Comparison of ENCODE assay signal across 8 mouse cellular contexts in the genomic region with DNA sequence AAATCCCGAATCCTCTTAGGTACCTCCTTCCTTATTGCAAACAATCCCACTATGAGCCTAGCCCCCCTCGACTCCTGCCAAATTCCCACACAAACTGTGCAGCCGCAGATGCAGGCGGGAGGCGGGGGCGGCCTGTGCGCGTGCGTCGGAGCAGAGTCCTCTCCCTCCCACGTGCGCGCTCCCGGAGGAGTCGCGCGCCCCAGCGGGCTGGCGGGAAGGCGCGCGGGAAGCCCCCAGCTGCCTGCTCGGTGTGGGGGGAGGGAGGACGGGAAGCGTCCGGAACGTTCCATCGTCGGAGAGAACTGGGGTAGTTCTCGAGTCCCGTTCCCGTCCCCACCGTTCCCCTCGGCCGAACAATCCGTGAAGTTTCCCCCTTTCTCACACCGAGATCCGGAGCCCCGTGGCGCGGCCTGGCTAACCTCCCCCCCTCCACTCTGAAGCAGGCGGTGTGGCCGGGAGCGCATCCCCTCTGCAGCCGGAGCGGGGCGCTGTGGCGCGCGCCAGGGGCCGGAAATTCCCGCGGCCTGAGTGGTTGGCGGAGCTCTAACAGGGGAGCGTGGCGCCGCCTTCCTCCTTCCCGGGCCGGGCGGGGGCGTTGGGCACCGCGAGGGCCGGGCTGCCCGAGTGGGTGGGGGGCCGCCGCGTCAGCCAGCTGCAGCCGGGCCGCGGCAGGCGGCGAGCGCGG. TPM values are rescaled to one million over a fixed set of nuclear protein-coding genes. Genes with fewer than 3 reads are reported as not detected.
DNase-seq lines count a peak whose midpoint lies in the region; ATAC-seq and TF ChIP-seq lines count a peak whose summit lies in the region.

No protein-coding gene starts in this region.

- WGBS in heart, embryonic 11.5 days (ENCODE audit: insufficient replicate concordance), result under 1% methylated on average over 56 of the region's 75 CpGs
- WGBS in kidney, embryonic 16.5 days, result under 1% methylated on average over 61 of the region's 75 CpGs
- under 1% methylated on average over 69 of the region's 75 CpGs for WGBS in liver, adult 2 months

- H3K36me3 ChIP-seq in heart, embryonic 11.5 days (ENCODE audit: control insufficient read depth, insufficient read depth, low read length), result 0 out of 2 replicates have a peak, but pooled peaks cover 3% of the 10 kb centered on the region
- H3K36me3 ChIP-seq in kidney, embryonic 16.5 days (ENCODE audit: insufficient read depth, low read length), result peaks cover 14% of the 10 kb centered on the region
- peaks cover 9% of the 10 kb centered on the region for H3K36me3 ChIP-seq in liver, adult 2 months (ENCODE audit: control insufficient read depth, insufficient read depth, low read length)
- H3K36me3 ChIP-seq in myocyte (ENCODE audit: control insufficient read depth, insufficient read depth), result no peaks in the 10 kb centered on the region
- peaks cover 4% of the 10 kb centered on the region; the same call in 1 of the 2 replicates for H3K36me3 ChIP-seq in splenic B cell, adult 2 months (ENCODE audit: control insufficient read depth, insufficient read depth, low read length, poor library complexity, severe bottlenecking)

- peaks cover 13% of the 10 kb centered on the region for H3K4me1 ChIP-seq in heart, embryonic 11.5 days (ENCODE audit: control insufficient read depth, insufficient read depth, low read length)
- peaks cover 15% of the 10 kb centered on the region for H3K4me1 ChIP-seq in kidney, embryonic 16.5 days (ENCODE audit: insufficient read depth, low read length)
- peaks cover 17% of the 10 kb centered on the region for H3K4me1 ChIP-seq in liver, adult 2 months (ENCODE audit: control insufficient read depth, insufficient read depth, low read length)

- peak overlapping the region; percentile 97 for H3K27ac ChIP-seq in heart, embryonic 11.5 days (ENCODE audit: low read depth, low read length)
- H3K27ac ChIP-seq in kidney, embryonic 16.5 days (ENCODE audit: low read length), result peak overlapping the region; percentile 99
- H3K27ac ChIP-seq in liver, adult 2 months (replicated peaks; ENCODE audit: insufficient read depth, low read depth, low read length), result peak overlapping the region; percentile 70

- DNase-seq in B cell, adult 2 months, result peak; percentile 97
- DNase-seq in brain, adult 2 months (ENCODE audit: low read depth, low spot score), result peak; percentile 99
- DNase-seq in liver, adult 2 months (ENCODE audit: extremely low read depth, low read depth, low spot score), result peak; percentile 74
- peak; percentile 94 for DNase-seq in splenic B cell, adult 2 months (ENCODE audit: low read depth, low spot score)

- TF ChIP-seq POLR2A in liver, adult 2 months (IDR thresholded peaks at IDR 0.05; ENCODE audit: extremely low read depth, insufficient read depth, low read length), result no peak
- peak; percentile 60 for TF ChIP-seq POLR2A in myocyte (IDR thresholded peaks at IDR 0.05; ENCODE audit: insufficient read length, low read depth)

- ATAC-seq in erythroblast, adult 5-6 weeks (replicated peaks; ENCODE audit: low FRiP score, poor library complexity, severe bottlenecking), result peak; percentile 72
- ATAC-seq in heart, embryonic 11.5 days (replicated peaks; ENCODE audit: insufficient number of reproducible peaks, low FRiP score, low TSS enrichment), result peak; percentile 87
- peak; percentile 96 for ATAC-seq in kidney, embryonic 16.5 days (ENCODE audit: low FRiP score, low TSS enrichment)

- H3K4me3 ChIP-seq in heart, embryonic 11.5 days (ENCODE audit: low read depth, low read length), result peak overlapping the region; percentile 82
- H3K4me3 ChIP-seq in kidney, embryonic 16.5 days (ENCODE audit: low read length), result peak overlapping the region; percentile 90
- peak overlapping the region; percentile 84 for H3K4me3 ChIP-seq in liver, adult 2 months (ENCODE audit: insufficient read depth, low read depth, low read length)
- peak overlapping the region; percentile 84 for H3K4me3 ChIP-seq in myocyte

- peak overlapping the region; percentile 76 for H3ac ChIP-seq in myocyte (ENCODE audit: control insufficient read depth, insufficient read length)

- H3K9ac ChIP-seq in heart, embryonic 11.5 days (ENCODE audit: low read depth, low read length), result peak overlapping the region; percentile 82
- H3K9ac ChIP-seq in kidney, embryonic 16.5 days (replicated peaks; ENCODE audit: low read length), result peak overlapping the region; percentile 89
- peak overlapping the region; percentile 73 for H3K9ac ChIP-seq in liver, adult 2 months (ENCODE audit: low read depth, low read length)

- peaks cover 10% of the 10 kb centered on the region; the same call in 1 of the 2 replicates for H3K79me2 ChIP-seq in liver, adult 2 months (ENCODE audit: control insufficient read depth, insufficient read depth, low read length)
- no peaks in the 10 kb centered on the region for H3K79me2 ChIP-seq in myocyte (ENCODE audit: control insufficient read depth, insufficient read depth)

- peak; percentile 76 for TF ChIP-seq CTCF in liver, adult 2 months (IDR thresholded peaks at IDR 0.05; ENCODE audit: low read depth, low read length)

- no peaks in the 10 kb centered on the region for H3K9me3 ChIP-seq in heart, embryonic 11.5 days (replicated peaks; ENCODE audit: control insufficient read depth, low read length)
- H3K9me3 ChIP-seq in kidney, embryonic 16.5 days (ENCODE audit: low read length), result no peaks in the 10 kb centered on the region

- peak overlapping the region; percentile 65 for H3K4me2 ChIP-seq in heart, embryonic 11.5 days
- peak overlapping the region; percentile 87 for H3K4me2 ChIP-seq in kidney, embryonic 16.5 days (replicated peaks; ENCODE audit: low read depth, low read length)
- H3K4me2 ChIP-seq in myocyte (ENCODE audit: low read depth), result peak overlapping the region; percentile 79

- H3K27me3 ChIP-seq in heart, embryonic 11.5 days (ENCODE audit: control insufficient read depth, insufficient read depth, low read length), result no peaks in the 10 kb centered on the region
- no peaks in the 10 kb centered on the region for H3K27me3 ChIP-seq in kidney, embryonic 16.5 days (ENCODE audit: insufficient read depth, low read length)
- no peaks in the 10 kb centered on the region for H3K27me3 ChIP-seq in liver, adult 2 months (ENCODE audit: control insufficient read depth, insufficient read depth, low read length)
- H3K27me3 ChIP-seq in myocyte (ENCODE audit: control insufficient read depth, insufficient read depth, insufficient read length), result no peaks in the 10 kb centered on the region
- H3K27me3 ChIP-seq in splenic B cell, adult 2 months (ENCODE audit: control insufficient read depth, insufficient read depth, low read length, poor library complexity, severe bottlenecking), result no peaks in the 10 kb centered on the region

TF ChIP-seq in myocyte, 11 proteins besides CTCF, POLR2A, EP300 and RAD21:
- no peak for TF ChIP-seq SRF (IDR thresholded peaks at IDR 0.05; ENCODE audit: control insufficient read depth, insufficient read length, low read depth)
- TF ChIP-seq MYOD1 (IDR thresholded peaks at IDR 0.05; ENCODE audit: control insufficient read depth in 1 of 3, insufficient read length in 2 of 3, low read depth in 2 of 3), result peak in 2 of 3 experiments; percentile 10 to 65
- TF ChIP-seq TCF12 (IDR thresholded peaks at IDR 0.05; ENCODE audit: insufficient read depth, poor library complexity, severe bottlenecking), result no peak
- no peak for TF ChIP-seq CEBPB (IDR thresholded peaks at IDR 0.05; ENCODE audit: insufficient read depth, poor library complexity, severe bottlenecking)
- TF ChIP-seq TCF3 (IDR thresholded peaks at IDR 0.05; ENCODE audit: insufficient read length, low read depth), result no peak
- TF ChIP-seq MYOG (IDR thresholded peaks at IDR 0.05; ENCODE audit: control insufficient read depth in 1 of 3, insufficient read depth in 1 of 3, insufficient read length in 2 of 3, low read depth in 2 of 3), result peak in 2 of 3 experiments; percentile 0 to 35
- no peak for TF ChIP-seq MAX (IDR thresholded peaks at IDR 0.05; ENCODE audit: low read depth)
- TF ChIP-seq USF1 (IDR thresholded peaks at IDR 0.05; ENCODE audit: low read depth), result no peak
- no peak for TF ChIP-seq POLR2AphosphoS2 (IDR thresholded peaks at IDR 0.05; ENCODE audit: insufficient read length, low read depth)
- TF ChIP-seq E2F4 (IDR thresholded peaks at IDR 0.05; ENCODE audit: insufficient read depth), result peak; percentile 52
- TF ChIP-seq REST (IDR thresholded peaks at IDR 0.05; ENCODE audit: insufficient read depth, insufficient read length), result no peak

RNA-seq across cellular contexts. Expression of a gene that starts 15.4 kb away (rescaled TPM):
- 6.7 and 7.3 TPM in 2 replicates for total RNA-seq in erythroblast, adult 5-6 weeks (2015; ENCODE audit: low replicate concordance)
- total RNA-seq in erythroblast, adult 5-6 weeks (2017; ENCODE audit: low replicate concordance), result 3.1 and 12.8 TPM in 2 replicates
- 16.3 and 20.4 TPM in 2 replicates for polyA plus RNA-seq in heart, embryonic 11.5 days (2014; fragmentation: Nextera tagmentation; extraction: Ambion mirVana)
- 24.6 and 28.5 TPM in 2 replicates for polyA plus RNA-seq in kidney, embryonic 16.5 days (2015; fragmentation: Nextera tagmentation; extraction: Ambion mirVana)
- 39.1 and 43.0 TPM in 2 replicates for total RNA-seq in liver, adult 2 months (2014; rRNA removed)
- 4.5 and 8.9 TPM in 2 replicates for polyA plus RNA-seq in liver, adult 2 months (2012; rRNA removed)
- 5.7 TPM for polyA plus RNA-seq in myocyte (2012; fragmentation: generic; extraction: Trizol)

Comparison
In these comparisons a context has a peak if more than half of its experiments do, and no peak if none do; other contexts are left out.
1. Peak in every context shown above with its lines: DNase-seq, ATAC-seq, H3K4me3 ChIP-seq and H3K27ac ChIP-seq.